Mouse (Mus musculus) ES-E14 (cell line): ENCODE measurements at regions not wholly inside any gene's neighbourhood (a gene's known extent, or its start where the extent isn't known, plus 50 kb on each side); places are given as distances from the start of the nearest gene placed in this dataset.

Experiments used
- DNase-seq: peaks from one replicate; pipeline ENCODE4 v3.0.0-alpha.2; 2013; ENCODE audit warnings: low read depth, low spot score
- H3K27ac ChIP-seq: 2 replicates; pipeline ENCODE4 v1.5.1; 2012; ENCODE audit warnings: low read depth, mild to moderate bottlenecking, low read length, moderate library complexity, mixed read lengths; ENCODE audit not compliant: poor library complexity, insufficient read depth, severe bottlenecking
- H3K36me3 ChIP-seq: 2 replicates; pipeline ENCODE4 v1.6.1; 2012; ENCODE audit warnings: mild to moderate bottlenecking, low read length, moderate library complexity, mixed read lengths; ENCODE audit not compliant: control insufficient read depth, poor library complexity, insufficient read depth, severe bottlenecking
- H3K4me1 ChIP-seq, 2 experiments: fragments of 150-350 bp in 1 of 2; sonication (generic) in 1 of 2; 2 replicates each; pipeline ENCODE4 v1.6.1; 2012; ENCODE audit warnings: low read length in 2 of 2, mild to moderate bottlenecking in 1 of 2, mixed read lengths in 1 of 2; ENCODE audit not compliant: control insufficient read depth in 2 of 2, insufficient read depth in 2 of 2, poor library complexity in 1 of 2
- H3K4me3 ChIP-seq, 2 experiments: fragments of 150-350 bp in 1 of 2; sonication (generic) in 1 of 2; 2 replicates each; pipeline ENCODE4 v1.5.1; 2012; ENCODE audit warnings: low read length in 2 of 2, low read depth in 1 of 2, mild to moderate bottlenecking in 1 of 2, mixed read lengths in 1 of 2; ENCODE audit not compliant: insufficient read depth in 1 of 2, poor library complexity in 1 of 2, severe bottlenecking in 1 of 2
- H3K9ac ChIP-seq: 2 replicates; pipeline ENCODE4 v1.6.1; 2012; ENCODE audit warnings: low read depth, mild to moderate bottlenecking, low read length, mixed read lengths; ENCODE audit not compliant: poor library complexity, insufficient read depth, severe bottlenecking
- H3K9me3 ChIP-seq: fragments of 150-350 bp; sonication (generic); 2 replicates; pipeline ENCODE4 v1.6.1; 2012; ENCODE audit warnings: low read depth, mild to moderate bottlenecking, low read length; ENCODE audit not compliant: control insufficient read depth, insufficient read depth
- CHD2 ChIP-seq: IDR thresholded peaks from 2 replicates; pipeline ENCODE4 v1.6.1; 2014; ENCODE audit warnings: mild to moderate bottlenecking, low read depth, low read length, inconsistent platforms
- HCFC1 ChIP-seq: IDR thresholded peaks from 2 replicates; pipeline ENCODE4 v1.6.1; 2012; ENCODE audit warnings: low read length, inconsistent platforms, borderline replicate concordance; ENCODE audit not compliant: insufficient read depth
- MAFK ChIP-seq: IDR thresholded peaks from 2 replicates; pipeline ENCODE4 v1.6.1; 2014; ENCODE audit warnings: mild to moderate bottlenecking, low read depth, low read length, inconsistent platforms; ENCODE audit not compliant: insufficient read depth
- ZC3H11A ChIP-seq: IDR thresholded peaks from 2 replicates; pipeline ENCODE4 v1.6.1; 2012; ENCODE audit warnings: low read depth, mild to moderate bottlenecking, inconsistent platforms, low read length, borderline replicate concordance
- ZNF384 ChIP-seq: IDR thresholded peaks from 2 replicates; pipeline ENCODE4 v1.6.1; 2012; ENCODE audit warnings: low read depth, low read length, inconsistent platforms
- in situ Hi-C, 2 experiments: fragments of 600-800 bp; cut with MboI; formaldehyde crosslinking; loops; one replicate each; pipeline ENCODE4 v1.15.1; 2025; ENCODE audit warnings: low sequenced_read_pairs in 2 of 2, inconsistent platforms in 1 of 2; ENCODE audit not compliant: unreplicated experiment in 2 of 2

- in situ Hi-C loops: no loop called here
- Histone ChIP-seq H3K4me3 (no peak overlapping the region), H3K9me3 (no peaks in the 10 kb centered on the region), H3K9ac (no peak overlapping the region), H3K27ac (no peak overlapping the region), H3K4me1 (peaks cover 0 to 6% of the 10 kb centered on the region in 2 experiments; a peak in 1 of 4 replicates), H3K36me3 (no peaks in the 10 kb centered on the region; the same call in 1 of the 2 replicates)
- TF ChIP-seq ZC3H11A (no peak), ZNF384 (no peak), HCFC1 (no peak), MAFK (no peak), CHD2 (no peak)
- DNase-seq: no peak
Observed at GRCm38 (mm10) chr14:118322865-118323264, 56.1 kb downstream of the Gm9376 start.

GRCm38 (mm10) chr14:118338071-118338470, 71.3 kb downstream of the Gm9376 start:
- TF ChIP-seq ZNF384 (no peak), CHD2 (no peak), ZC3H11A (no peak), MAFK (no peak), HCFC1 (no peak)
- DNase-seq: no peak
- H3K9ac ChIP-seq: no peak overlapping the region
- H3K9me3 ChIP-seq: no peaks in the 10 kb centered on the region
- in situ Hi-C loops: no loop called here
- H3K4me3 ChIP-seq: no peak overlapping the region
- H3K4me1 ChIP-seq: peaks cover 0 to 2% of the 10 kb centered on the region in 2 experiments; a peak in 1 of 4 replicates
- no peaks in the 10 kb centered on the region for H3K36me3 ChIP-seq
- H3K27ac ChIP-seq: no peak overlapping the region

- H3K36me3 ChIP-seq: no peaks in the 10 kb centered on the region
- DNase-seq: no peak
- peak overlapping the region in 1 of 2 experiments; percentile 8; a peak in 2 of 4 replicates for H3K4me3 ChIP-seq
- no peaks in the 10 kb centered on the region for H3K9me3 ChIP-seq
- in situ Hi-C loops: no loop called here
- H3K9ac ChIP-seq: no peak overlapping the region
- H3K27ac ChIP-seq: no peak overlapping the region
- TF ChIP-seq MAFK (no peak), ZC3H11A (no peak), ZNF384 (no peak), CHD2 (no peak), HCFC1 (no peak)
- peaks cover 0 to 7% of the 10 kb centered on the region in 2 experiments; a peak in 2 of 4 replicates for H3K4me1 ChIP-seq
Observed at GRCm38 (mm10) chr14:118362931-118363330, 96.2 kb downstream of the Gm9376 start.

GRCm38 (mm10) chr14:118363391-118363821, 96.6 kb downstream of the Gm9376 start:
- Histone ChIP-seq H3K27ac (no peak overlapping the region), H3K4me1 (peaks cover 0 to 7% of the 10 kb centered on the region in 2 experiments; a peak in 2 of 4 replicates), H3K4me3 (peak overlapping the region; percentile 8 to 59), H3K9ac (no peak overlapping the region; the same call in 1 of the 2 replicates), H3K9me3 (no peaks in the 10 kb centered on the region), H3K36me3 (no peaks in the 10 kb centered on the region)
- TF ChIP-seq CHD2 (no peak), MAFK (no peak), ZNF384 (no peak), ZC3H11A (no peak), HCFC1 (no peak)
- DNase-seq: no peak
- in situ Hi-C loops: no loop called here

GRCm38 (mm10) chr14:118366522-118366921, 99.8 kb downstream of the Gm9376 start:
- no peak overlapping the region for H3K9ac ChIP-seq
- no peak for DNase-seq
- TF ChIP-seq ZNF384 (no peak), ZC3H11A (no peak), CHD2 (no peak), MAFK (no peak), HCFC1 (no peak)
- no peak overlapping the region for H3K27ac ChIP-seq
- peaks cover 4 to 23% of the 10 kb centered on the region in 2 experiments; a peak in 2 of 4 replicates for H3K4me1 ChIP-seq
- in situ Hi-C loops: no loop called here
- no peak overlapping the region for H3K4me3 ChIP-seq
- no peaks in the 10 kb centered on the region for H3K9me3 ChIP-seq
- no peaks in the 10 kb centered on the region for H3K36me3 ChIP-seq
